Mouse (Mus musculus): ENCODE results near the gene Phactr3.

GRCm38 (mm10) chr2:178135713-178136112 is 16.9 kb downstream of the Phactr3 start:
- no peak for TF ChIP-seq POLR2A (IDR thresholded peaks at IDR 0.05; ENCODE audit: borderline replicate concordance, extremely low read depth, low read depth, low read length)
- no peak for TF ChIP-seq CTCF (IDR thresholded peaks at IDR 0.05; ENCODE audit: insufficient read depth, low read length)

Measured in lung, adult 2 months (tissue).